ENCODE assay signal across 8 mouse cellular contexts in the genomic region with DNA sequence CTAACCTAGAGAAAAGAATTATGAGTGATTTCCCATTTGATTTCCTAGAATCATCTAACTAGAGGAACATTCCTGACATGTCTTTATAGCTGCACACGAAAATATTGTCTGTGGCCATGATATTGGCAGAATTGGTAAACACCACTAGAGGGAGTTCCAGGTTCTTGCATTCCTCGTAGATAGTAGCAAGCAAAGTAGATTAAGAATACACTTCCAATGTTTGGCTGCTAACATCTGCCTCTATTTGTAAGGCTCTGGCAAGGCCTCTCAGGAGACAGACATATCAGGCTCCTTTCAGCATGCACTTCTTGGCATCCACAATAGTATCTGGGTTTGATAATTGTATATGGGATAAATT. TPM values are rescaled to one million over a fixed set of nuclear protein-coding genes. Genes with fewer than 3 reads are reported as not detected.
DNase-seq lines count a peak whose midpoint lies in the region; ATAC-seq lines count a peak whose summit lies in the region.

No protein-coding gene starts in this region.

- intact Hi-C loops in left cerebral cortex, postnatal 14 days (cut with DNase I): no loop called here
- intact Hi-C loops in heart, postnatal 10 days (cut with DNase I): no loop called here

- DNase-seq in left cerebral cortex, postnatal 14 days (ENCODE audit: low spot score in 2 of 2): peak; percentile 9 to 26
- DNase-seq in left cerebral cortex, adult 8-10 months (ENCODE audit: low spot score in 2 of 2): no peak
- DNase-seq in MEL-GATA-1-ER (ENCODE audit: extremely low read depth, low read depth): peak; percentile 75
- peak; percentile 69 for DNase-seq in c-Kit-positive CD71-positive TER-119-positive erythroid progenitor cells, embryonic 14.5 days (ENCODE audit: low spot score)
- no peak for DNase-seq in ovary, postnatal 36 days (ENCODE audit: low spot score)
- no peak for DNase-seq in neural tube, embryonic 10.5 days (ENCODE audit: extremely low spot score, low spot score)
- no peak for DNase-seq in heart, postnatal 10 days

- 0 out of 2 replicates have a peak, but pooled peaks have one; percentile 34 for ATAC-seq in megakaryocyte, adult 5-6 weeks (ENCODE audit: poor library complexity, severe bottlenecking)

RNA-seq across cellular contexts. Expression of a gene that starts 1.1 kb away (rescaled TPM):
- 1 to 10 TPM in 1 of 2 experiments, under 1 TPM in 1; 0.63 to 1.3 TPM for total RNA-seq in left cerebral cortex, postnatal 14 days (2021)
- under 1 TPM; 0.14 to 0.95 (median 0.20) TPM for total RNA-seq in left cerebral cortex, adult 8-10 months (2022)
- total RNA-seq in megakaryocyte, adult 5-6 weeks (2015): 52.6 and 56.4 TPM in 2 replicates
- 52.9 and 55.4 TPM in 2 replicates for total RNA-seq in megakaryocyte, adult 5-6 weeks (2017)
- total RNA-seq in heart, postnatal 10 days (2021): 1 to 10 TPM; 5.6 to 6.0 TPM

RNA-seq across cellular contexts. Expression of a gene that starts 5.9 kb away (rescaled TPM):
- total RNA-seq in left cerebral cortex, postnatal 14 days (2021): not detected
- not detected for total RNA-seq in left cerebral cortex, adult 8-10 months (2022)
- total RNA-seq in megakaryocyte, adult 5-6 weeks (2015): 0.56 and 0.57 TPM in 2 replicates
- total RNA-seq in megakaryocyte, adult 5-6 weeks (2017): 0.11 and 0.28 TPM in 2 replicates
- total RNA-seq in heart, postnatal 10 days (2021): under 1 TPM in 1 of 2 experiments, not detected in 1; 0.10 TPM

RNA-seq across cellular contexts. Expression of a gene that starts 40.5 kb away (rescaled TPM):
- total RNA-seq in left cerebral cortex, postnatal 14 days (2021): 10 to 100 TPM; 46.8 to 49.7 TPM
- 10 to 100 TPM; 38.4 to 47.6 (median 44.3) TPM for total RNA-seq in left cerebral cortex, adult 8-10 months (2022)
- total RNA-seq in megakaryocyte, adult 5-6 weeks (2015): 8.0 and 9.0 TPM in 2 replicates
- total RNA-seq in megakaryocyte, adult 5-6 weeks (2017): 11.8 and 28.5 TPM in 2 replicates
- total RNA-seq in heart, postnatal 10 days (2021): 10 to 100 TPM; 34.9 to 36.5 TPM

RNA-seq across cellular contexts. Expression of a gene that starts 44.1 kb away (rescaled TPM):
- total RNA-seq in left cerebral cortex, postnatal 14 days (2021): 10 to 100 TPM; 17.6 to 20.1 TPM
- 10 to 100 TPM; 13.2 to 17.8 (median 17.1) TPM for total RNA-seq in left cerebral cortex, adult 8-10 months (2022)
- 0.84 and 2.1 TPM in 2 replicates for total RNA-seq in megakaryocyte, adult 5-6 weeks (2015)
- 0.24 and 1.7 TPM in 2 replicates for total RNA-seq in megakaryocyte, adult 5-6 weeks (2017)
- total RNA-seq in heart, postnatal 10 days (2021): 10 to 100 TPM; 10.9 to 12.3 TPM

Comparison
In these comparisons a context has a peak if more than half of its experiments do, and no peak if none do; other contexts are left out.
1. DNase-seq: peak in left cerebral cortex, postnatal 14 days (2 of 2), MEL-GATA-1-ER (single experiment) and c-Kit-positive CD71-positive TER-119-positive erythroid progenitor cells, embryonic 14.5 days (single experiment); none in left cerebral cortex, adult 8-10 months (0 of 2), ovary, postnatal 36 days (single experiment), neural tube, embryonic 10.5 days (single experiment) and heart, postnatal 10 days (0 of 2).
2. RNA of a gene that starts 1.1 kb away (total RNA-seq): 52.6 to 56.4 TPM in megakaryocyte, adult 5-6 weeks; 5.6 to 6.0 TPM in heart, postnatal 10 days, 0.63 to 1.3 TPM in left cerebral cortex, postnatal 14 days and 0.14 to 0.95 TPM in left cerebral cortex, adult 8-10 months; every median in the first group is over 4 times any median in the second.